Mouse (Mus musculus): ENCODE measurements around the gene Skap1. TPM values are rescaled to one million over a fixed set of nuclear protein-coding genes. Genes with fewer than 3 reads are reported as not detected.

Skap1 gene
- polyA plus RNA-seq, 2 experiments = 0.11 to 0.14 TPM

DNA sequence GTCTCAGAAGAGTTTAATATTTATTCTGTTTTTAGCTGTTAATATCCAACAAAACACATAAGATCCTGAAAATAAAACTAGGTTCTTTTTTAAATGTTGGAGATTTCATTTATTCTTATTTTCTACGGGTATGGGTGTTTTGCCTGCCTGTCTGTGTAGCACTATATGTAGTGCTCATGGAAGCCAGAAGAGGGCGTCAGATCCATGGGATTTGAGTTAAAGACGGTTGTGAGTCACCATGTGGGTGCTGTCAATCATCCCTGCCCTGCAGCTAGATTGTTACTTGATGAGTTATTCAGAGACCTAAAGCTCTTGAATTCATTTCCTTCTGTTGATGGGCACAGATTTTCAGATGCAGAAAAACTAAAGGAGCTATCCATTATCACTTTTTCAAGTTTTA lies 108.1 kb downstream of the Skap1 start:
- Histone ChIP-seq H3K4me2 (ENCODE audit: low read depth) (no peak overlapping the region), H3K9ac (replicated peaks) (no peak overlapping the region), H3K4me1 (replicated peaks; ENCODE audit: control insufficient read depth in 2 of 2, insufficient read depth in 2 of 2, low read length in 1 of 2) (no peaks in the 10 kb centered on the region), H3K9me3 (ENCODE audit: control insufficient read depth, low read length) (no peaks in the 10 kb centered on the region), H3K27me3 (ENCODE audit: control insufficient read depth, insufficient read depth, low read length) (no peaks in the 10 kb centered on the region), H3K36me3 (replicated peaks; ENCODE audit: control insufficient read depth, insufficient read depth, low read depth) (no peaks in the 10 kb centered on the region), H3K27ac (no peak overlapping the region), H3K4me3 (ENCODE audit: insufficient read depth in 1 of 2, low read depth in 2 of 2, low read length in 2 of 2) (no peak overlapping the region)
- TF ChIP-seq CTCF (IDR thresholded peaks at IDR 0.05; ENCODE audit: low read depth) = no peak
- TF ChIP-seq EP300 (IDR thresholded peaks at IDR 0.05; ENCODE audit: low read depth) = no peak
- no peak for ATAC-seq (ENCODE audit: insufficient read depth)
- WGBS (ENCODE audit: insufficient replicate concordance) = 22% methylated on average over 3 of the region's 3 CpGs
- DNase-seq (ENCODE audit: low read depth in 3 of 3, low spot score in 3 of 3) = no peak

DNA sequence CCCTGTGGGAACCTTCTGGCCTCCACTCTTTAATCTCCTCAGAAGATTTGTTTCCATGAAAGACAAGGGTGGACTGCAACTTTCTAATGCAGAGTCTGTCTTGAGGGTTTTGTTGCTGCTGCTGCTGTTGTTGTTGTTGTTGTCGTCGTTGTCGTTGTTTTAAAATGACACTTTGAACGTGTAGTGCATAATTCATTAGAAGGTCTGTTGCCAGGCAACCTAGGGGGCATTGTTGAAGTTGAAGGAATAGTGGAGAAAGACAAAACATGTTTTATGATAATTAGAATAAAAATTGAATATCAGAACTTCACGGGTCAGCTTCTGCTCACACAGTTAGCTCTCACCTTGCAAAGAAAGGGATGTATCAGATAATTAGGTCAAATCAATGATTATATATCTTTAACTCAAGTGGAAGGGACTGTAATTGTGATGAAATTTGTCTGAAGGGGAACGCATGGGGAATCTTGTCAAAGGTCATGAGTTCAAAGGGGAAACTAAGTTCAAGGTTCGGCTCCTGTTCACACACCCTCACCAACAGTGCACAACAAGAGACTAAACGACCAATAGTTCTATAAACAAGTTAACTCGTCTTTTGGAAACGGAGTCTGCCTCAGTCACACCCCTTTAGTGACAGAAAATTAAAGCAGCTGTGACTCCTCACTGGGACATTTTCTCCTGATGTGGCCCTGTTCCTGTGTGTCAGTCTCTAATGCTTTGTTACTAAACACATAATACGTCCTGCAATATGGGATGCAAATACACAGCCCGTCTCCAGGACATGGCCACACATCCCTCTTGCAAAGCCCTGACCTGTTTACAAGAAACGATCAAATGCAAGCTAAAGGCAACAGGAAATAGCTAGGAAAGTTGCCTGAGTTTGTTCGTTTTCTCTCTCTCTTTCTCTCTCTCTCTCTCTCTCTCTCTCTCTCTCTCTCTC lies 112.4 kb downstream of the Skap1 start:
- Histone ChIP-seq H3K27me3 (ENCODE audit: control insufficient read depth, insufficient read depth, low read length) (no peaks in the 10 kb centered on the region), H3K4me3 (ENCODE audit: insufficient read depth in 1 of 2, low read depth in 2 of 2, low read length in 2 of 2) (no peak overlapping the region), H3K36me3 (replicated peaks; ENCODE audit: control insufficient read depth, insufficient read depth, low read depth) (no peaks in the 10 kb centered on the region), H3K9ac (replicated peaks) (no peak overlapping the region), H3K4me1 (replicated peaks; ENCODE audit: control insufficient read depth in 2 of 2, insufficient read depth in 2 of 2, low read length in 1 of 2) (0 out of 4 replicates have a peak, but pooled peaks cover 0 to 5% of the 10 kb centered on the region in 2 experiments), H3K4me2 (ENCODE audit: low read depth) (no peak overlapping the region), H3K9me3 (ENCODE audit: control insufficient read depth, low read length) (no peaks in the 10 kb centered on the region), H3K27ac (no peak overlapping the region)
- 44% methylated on average over 14 of the region's 14 CpGs for WGBS (ENCODE audit: insufficient replicate concordance)
- no peak for DNase-seq (ENCODE audit: low read depth in 3 of 3, low spot score in 3 of 3)
- TF ChIP-seq EP300 (IDR thresholded peaks at IDR 0.05; ENCODE audit: low read depth) (no peak), CTCF (IDR thresholded peaks at IDR 0.05; ENCODE audit: low read depth) (no peak)
- ATAC-seq (ENCODE audit: insufficient read depth) = no peak

DNA sequence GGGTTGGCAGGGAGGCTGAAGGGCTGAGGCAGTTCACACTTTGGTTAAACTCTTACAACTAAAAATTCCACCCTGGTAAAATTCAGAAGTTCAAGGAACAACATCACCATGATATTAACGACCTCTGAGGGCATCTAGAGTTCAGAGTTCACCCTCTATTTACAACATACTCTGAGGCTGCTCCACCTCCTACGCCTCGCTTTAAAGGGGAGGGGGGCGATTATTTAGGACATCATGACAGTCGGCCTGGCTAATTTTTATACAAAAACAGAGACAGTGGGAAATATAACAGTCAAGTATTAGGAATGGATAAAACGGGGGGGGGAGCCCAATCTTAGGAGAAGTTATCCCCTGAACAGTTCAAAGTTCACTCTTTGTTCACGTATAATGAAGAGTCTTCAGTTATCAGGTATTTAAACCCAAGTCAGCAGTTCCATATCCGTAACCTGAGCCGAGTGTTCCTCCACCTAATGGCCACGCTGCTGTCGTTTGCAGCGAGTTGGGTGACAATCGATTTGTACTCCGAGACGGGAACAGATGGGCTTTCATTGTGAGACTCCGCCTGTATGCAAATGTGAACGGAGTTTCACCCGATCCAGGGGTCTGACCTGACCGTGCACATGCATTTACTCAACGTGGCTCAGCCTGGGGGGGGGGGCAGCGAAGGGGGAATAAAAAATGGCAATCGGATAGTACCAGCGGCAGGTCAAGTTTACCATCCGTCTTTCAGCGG lies 114.3 kb downstream of the Skap1 start:
- DNase-seq (ENCODE audit: low read depth in 3 of 3, low spot score in 3 of 3) = no peak
- Histone ChIP-seq H3K9ac (replicated peaks) (no peak overlapping the region), H3K4me3 (ENCODE audit: insufficient read depth in 1 of 2, low read depth in 2 of 2, low read length in 2 of 2) (0 out of 4 replicates have a peak overlapping the region, but pooled peaks of 1 of the 2 experiments have one; percentile 9), H3K9me3 (ENCODE audit: control insufficient read depth, low read length) (no peaks in the 10 kb centered on the region), H3K4me1 (replicated peaks; ENCODE audit: control insufficient read depth in 2 of 2, insufficient read depth in 2 of 2, low read length in 1 of 2) (0 out of 4 replicates have a peak, but pooled peaks cover 0 to 5% of the 10 kb centered on the region in 2 experiments), H3K27ac (no peak overlapping the region), H3K27me3 (ENCODE audit: control insufficient read depth, insufficient read depth, low read length) (no peaks in the 10 kb centered on the region), H3K4me2 (ENCODE audit: low read depth) (peak overlapping the region; percentile 41), H3K36me3 (replicated peaks; ENCODE audit: control insufficient read depth, insufficient read depth, low read depth) (no peaks in the 10 kb centered on the region)
- TF ChIP-seq EP300 (IDR thresholded peaks at IDR 0.05; ENCODE audit: low read depth) (no peak), CTCF (IDR thresholded peaks at IDR 0.05; ENCODE audit: low read depth) (no peak)
- 30% methylated on average over 25 of the region's 25 CpGs for WGBS (ENCODE audit: insufficient replicate concordance)
- ATAC-seq (ENCODE audit: insufficient read depth) = no peak

DNA sequence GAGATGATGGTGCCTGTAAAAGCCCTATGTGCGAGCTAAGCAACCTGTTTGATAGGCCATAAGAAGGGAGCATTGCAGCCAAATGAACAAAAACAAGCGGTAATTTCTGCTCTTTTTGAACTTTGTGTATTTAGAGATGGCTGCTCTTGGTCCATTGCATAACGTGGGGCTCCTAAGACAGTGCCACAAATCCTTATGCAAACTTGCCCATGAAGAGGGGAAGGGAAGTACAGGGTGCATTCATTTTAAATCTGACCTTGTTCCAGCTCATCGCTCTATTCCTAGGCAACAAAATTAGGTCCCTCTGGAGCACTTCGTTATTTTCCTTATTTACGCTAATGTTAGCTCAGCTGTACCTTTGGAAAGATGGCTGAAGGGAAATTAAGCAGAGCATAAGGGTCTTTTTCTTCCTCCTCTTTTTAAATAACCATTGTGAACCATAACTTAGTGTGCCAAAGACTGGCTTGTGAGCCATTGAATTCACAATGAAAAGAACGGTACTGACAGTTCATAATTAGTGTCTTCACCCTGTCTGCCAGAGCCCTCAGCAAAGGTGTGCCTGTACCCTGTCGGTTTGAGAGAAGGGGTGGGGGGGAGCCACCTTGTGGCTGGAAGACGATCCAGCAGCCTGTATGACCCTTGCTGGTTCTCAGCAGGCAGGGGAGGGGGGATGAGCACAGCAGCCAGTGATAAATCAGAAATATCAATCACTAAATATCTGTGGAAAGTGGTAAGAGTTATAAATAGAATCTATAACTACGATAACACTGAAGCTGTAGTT lies 117.4 kb downstream of the Skap1 start:
- no peak overlapping the region for H3K9ac ChIP-seq (replicated peaks)
- no peak for DNase-seq (ENCODE audit: low read depth in 3 of 3, low spot score in 3 of 3)
- H3K27me3 ChIP-seq (ENCODE audit: control insufficient read depth, insufficient read depth, low read length) = no peaks in the 10 kb centered on the region
- H3K4me3 ChIP-seq (ENCODE audit: insufficient read depth in 1 of 2, low read depth in 2 of 2, low read length in 2 of 2) = no peak overlapping the region
- 0 out of 4 replicates have a peak, but pooled peaks cover 0 to 5% of the 10 kb centered on the region in 2 experiments for H3K4me1 ChIP-seq (replicated peaks; ENCODE audit: control insufficient read depth in 2 of 2, insufficient read depth in 2 of 2, low read length in 1 of 2)
- H3K36me3 ChIP-seq (replicated peaks; ENCODE audit: control insufficient read depth, insufficient read depth, low read depth) = no peaks in the 10 kb centered on the region
- ATAC-seq (ENCODE audit: insufficient read depth) = no peak
- no peak overlapping the region for H3K4me2 ChIP-seq (ENCODE audit: low read depth)
- no peak overlapping the region for H3K27ac ChIP-seq
- WGBS (ENCODE audit: insufficient replicate concordance) = 44% methylated on average over 10 of the region's 10 CpGs
- TF ChIP-seq CTCF (IDR thresholded peaks at IDR 0.05; ENCODE audit: low read depth) = peak; percentile 66
- TF ChIP-seq EP300 (IDR thresholded peaks at IDR 0.05; ENCODE audit: low read depth) = no peak
- no peaks in the 10 kb centered on the region for H3K9me3 ChIP-seq (ENCODE audit: control insufficient read depth, low read length)
